Mouse (Mus musculus) MEL (cell line): ENCODE measurements at regions not wholly inside any gene's neighbourhood (a gene's known extent, or its start where the extent isn't known, plus 50 kb on each side); places are given as distances from the start of the nearest gene placed in this dataset.

Experiments
- DNase-seq: peaks from one replicate; pipeline ENCODE4 v3.0.0; 2011; ENCODE audit warnings: low read depth, low spot score
- H3K27ac ChIP-seq: 2 replicates; pipeline ENCODE4 v1.5.1; 2012; ENCODE audit warnings: low read depth, mild to moderate bottlenecking, control low read depth, low read length, moderate library complexity; ENCODE audit not compliant: control insufficient read depth
- H3K27me3 ChIP-seq, 2 experiments: fragments of 150-350 bp in 1 of 2; sonication (generic) in 1 of 2; 2 replicates each; pipeline ENCODE4 v1.6.1; 2012; ENCODE audit warnings: low read length in 2 of 2, mild to moderate bottlenecking in 2 of 2, improper control_type of control experiment in 1 of 2, moderate library complexity in 1 of 2; ENCODE audit not compliant: insufficient read depth in 2 of 2, control insufficient read depth in 1 of 2
- H3K36me3 ChIP-seq, 2 experiments: 2 replicates each; pipeline ENCODE4 v1.6.1; 2012 to 2014; ENCODE audit warnings: low read length in 2 of 2, improper control_type of control experiment in 1 of 2, inconsistent platforms in 1 of 2, mild to moderate bottlenecking in 1 of 2; ENCODE audit not compliant: insufficient read depth in 2 of 2, control insufficient read depth in 1 of 2
- H3K4me1 ChIP-seq, 2 experiments: fragments of 150-350 bp in 1 of 2; sonication (generic) in 1 of 2; 2 replicates each; pipeline ENCODE4 v1.6.1; 2012; ENCODE audit warnings: low read length in 2 of 2, improper control_type of control experiment in 1 of 2, mild to moderate bottlenecking in 1 of 2; ENCODE audit not compliant: insufficient read depth in 2 of 2, control insufficient read depth in 1 of 2
- H3K4me3 ChIP-seq, 2 experiments: fragments of 150-350 bp in 1 of 2; sonication (generic) in 1 of 2; 2 replicates each; pipeline ENCODE4 v1.5.1; 2012; ENCODE audit warnings: low read depth in 2 of 2, low read length in 2 of 2, mild to moderate bottlenecking in 2 of 2, moderate library complexity in 2 of 2, control low read depth in 1 of 2, improper control_type of control experiment in 1 of 2; ENCODE audit not compliant: control insufficient read depth in 1 of 2, insufficient read depth in 1 of 2
- H3K79me2 ChIP-seq: 2 replicates; pipeline ENCODE4 v1.6.1; 2012; ENCODE audit warnings: mild to moderate bottlenecking, low read length, moderate library complexity; ENCODE audit not compliant: control insufficient read depth, poor library complexity, insufficient read depth
- H3K9ac ChIP-seq: 2 replicates; pipeline ENCODE4 v1.6.1; 2012; ENCODE audit warnings: low read depth, mild to moderate bottlenecking, control low read depth, low read length, moderate library complexity; ENCODE audit not compliant: control insufficient read depth, poor library complexity, severe bottlenecking
- H3K9me3 ChIP-seq: fragments of 150-350 bp; sonication (generic); replicated peaks from 2 replicates; pipeline ENCODE4 v1.6.1; 2012; ENCODE audit warnings: mild to moderate bottlenecking, low read length, improper control_type of control experiment, moderate library complexity; ENCODE audit not compliant: insufficient read depth
- CHD1 ChIP-seq: IDR thresholded peaks from 2 replicates; pipeline ENCODE4 v1.6.1; 2012; ENCODE audit warnings: low read depth, mild to moderate bottlenecking, inconsistent platforms, low read length, improper control_type of control experiment
- CTCF ChIP-seq, 3 experiments: IDR thresholded peaks in 2 of 3; conservative IDR thresholded peaks in 1 of 3; 2 replicates each; pipeline ENCODE4 v1.5.1; 2011 to 2012; ENCODE audit warnings: low read length in 3 of 3, low read depth in 2 of 3, mild to moderate bottlenecking in 2 of 3, improper control_type of control experiment in 1 of 3, inconsistent platforms in 1 of 3, mixed read lengths in 1 of 3, moderate library complexity in 1 of 3; ENCODE audit not compliant: control insufficient read depth in 1 of 3, insufficient read depth in 1 of 3, poor library complexity in 1 of 3, severe bottlenecking in 1 of 3
- GABPA ChIP-seq: IDR thresholded peaks from 2 replicates; pipeline ENCODE4 v1.6.1; 2012; ENCODE audit warnings: low read depth, mild to moderate bottlenecking, inconsistent platforms, low read length, improper control_type of control experiment, moderate library complexity
- GATA1 ChIP-seq: IDR thresholded peaks from 2 replicates; pipeline ENCODE4 v1.6.1; 2011; ENCODE audit warnings: low read depth, low read length, improper control_type of control experiment
- MAFK ChIP-seq: IDR thresholded peaks from 2 replicates; pipeline ENCODE4 v1.6.1; 2011; ENCODE audit warnings: low read depth, mild to moderate bottlenecking, low read length, improper control_type of control experiment, borderline replicate concordance
- MEF2A ChIP-seq: IDR thresholded peaks from 2 replicates; pipeline ENCODE4 v1.6.1; 2014; ENCODE audit warnings: low read depth, mild to moderate bottlenecking, inconsistent platforms, low read length, improper control_type of control experiment; ENCODE audit not compliant: poor library complexity, insufficient replicate concordance, severe bottlenecking; ENCODE audit errors: extremely low read depth
- MYB ChIP-seq: IDR thresholded peaks from 2 replicates; pipeline ENCODE4 v1.6.1; 2011; ENCODE audit warnings: mild to moderate bottlenecking, low read depth, low read length, improper control_type of control experiment
- NRF1 ChIP-seq: IDR thresholded peaks from 2 replicates; pipeline ENCODE4 v1.6.1; 2014; ENCODE audit warnings: low read depth, mild to moderate bottlenecking, inconsistent platforms, low read length, improper control_type of control experiment, moderate library complexity; ENCODE audit not compliant: poor library complexity, insufficient read depth, severe bottlenecking
- POLR2AphosphoS5 ChIP-seq: IDR thresholded peaks from 2 replicates; pipeline ENCODE4 v1.6.1; 2012; ENCODE audit warnings: low read depth, borderline replicate concordance, mild to moderate bottlenecking, inconsistent platforms, low read length, moderate library complexity, mixed read lengths
- RAD21 ChIP-seq: IDR thresholded peaks from 2 replicates; pipeline ENCODE4 v1.6.1; 2011; ENCODE audit warnings: mild to moderate bottlenecking, low read depth, low read length, improper control_type of control experiment
- RCOR1 ChIP-seq: IDR thresholded peaks from 2 replicates; pipeline ENCODE4 v1.6.1; 2012; ENCODE audit warnings: low read depth, mild to moderate bottlenecking, inconsistent platforms, low read length, improper control_type of control experiment
- TBP ChIP-seq: IDR thresholded peaks from 2 replicates; pipeline ENCODE4 v1.8.0; 2011; ENCODE audit warnings: low read depth, low read length, improper control_type of control experiment
- TCF12 ChIP-seq: IDR thresholded peaks from 2 replicates; pipeline ENCODE4 v1.6.1; 2014; ENCODE audit warnings: low read depth, mild to moderate bottlenecking, inconsistent platforms, low read length, improper control_type of control experiment, moderate library complexity
- UBTF ChIP-seq: IDR thresholded peaks from 2 replicates; pipeline ENCODE4 v1.6.1; 2012; ENCODE audit warnings: low read depth, mild to moderate bottlenecking, inconsistent platforms, low read length, improper control_type of control experiment, moderate library complexity, borderline replicate concordance; ENCODE audit not compliant: insufficient read depth
- ZMIZ1 ChIP-seq: IDR thresholded peaks from 2 replicates; pipeline ENCODE4 v1.6.1; 2012; ENCODE audit warnings: low read depth, mild to moderate bottlenecking, inconsistent platforms, low read length, improper control_type of control experiment, moderate library complexity

- TF ChIP-seq UBTF (no peak), GABPA (no peak), NRF1 (no peak), CHD1 (no peak), ZMIZ1 (no peak), CTCF (IDR thresholded peaks at IDR 0.05 in 2 of 3, conservative IDR thresholded peaks at IDR 0.05 in 1 of 3; ENCODE audit: control insufficient read depth in 1 of 3, insufficient read depth in 1 of 3, low read depth in 2 of 3, low read length in 3 of 3, poor library complexity in 1 of 3, severe bottlenecking in 1 of 3) (no peak)
- TF ChIP-seq, all 39 proteins: peak for 0
Measured at GRCm38 (mm10) chr3:60792166-60792565, 210.4 kb upstream of the P2ry1 start.

GRCm38 (mm10) chr3:60796207-60796606, 206.4 kb upstream of the P2ry1 start:
- no peak for DNase-seq
- Histone ChIP-seq H3K79me2 (no peaks in the 10 kb centered on the region), H3K4me3 (no peak overlapping the region)
- no peak for TF ChIP-seq GABPA
- no peak for TF ChIP-seq TCF12
- TF ChIP-seq NRF1: no peak
- no peak for TF ChIP-seq GATA1
- no peak for TF ChIP-seq ZMIZ1
- TF ChIP-seq MYB: no peak
- TF ChIP-seq POLR2AphosphoS5: no peak
- TF ChIP-seq MAFK: no peak
- TF ChIP-seq TBP: no peak
- no peak for TF ChIP-seq MEF2A
- TF ChIP-seq RCOR1: no peak
- TF ChIP-seq RAD21: no peak
- TF ChIP-seq, all 39 proteins: peak for 0
- Histone ChIP-seq H3K9ac (no peak overlapping the region), H3K9me3 (no peaks in the 10 kb centered on the region), H3K27ac (no peak overlapping the region), H3K27me3 (no peaks in the 10 kb centered on the region), H3K36me3 (no peaks in the 10 kb centered on the region), H3K4me1 (peaks cover 0 to 3% of the 10 kb centered on the region in 2 experiments; a peak in 2 of 4 replicates)

More at GRCm38 (mm10) chr3:60792166-60792565, 210.4 kb upstream of the P2ry1 start:
- no peaks in the 10 kb centered on the region for H3K9me3 ChIP-seq
- H3K4me1 ChIP-seq: peaks cover 3 to 17% of the 10 kb centered on the region in 2 experiments; a peak in 3 of 4 replicates
- DNase-seq: no peak
- no peak overlapping the region for H3K27ac ChIP-seq
- no peak overlapping the region for H3K4me3 ChIP-seq
- no peaks in the 10 kb centered on the region for H3K27me3 ChIP-seq
- H3K79me2 ChIP-seq: no peaks in the 10 kb centered on the region
- peaks cover 0 to 15% of the 10 kb centered on the region in 2 experiments; a peak in 2 of 4 replicates for H3K36me3 ChIP-seq
- no peak overlapping the region for H3K9ac ChIP-seq
